Mouse (Mus musculus) MEL (cell line): ENCODE measurements around the gene Aqp12. TPM values are rescaled to one million over a fixed set of nuclear protein-coding genes. Genes with fewer than 3 reads are reported as not detected.
A peak's percentile ranks its signal among the peaks of the same experiment; 100 is the strongest.

Experiments
- DNase-seq: peaks from one replicate; pipeline ENCODE4 v3.0.0; 2011; ENCODE audit warnings: low read depth, low spot score
- H3K27ac ChIP-seq: 2 replicates; pipeline ENCODE4 v1.5.1; 2012; ENCODE audit warnings: low read depth, mild to moderate bottlenecking, control low read depth, low read length, moderate library complexity; ENCODE audit not compliant: control insufficient read depth
- H3K27me3 ChIP-seq, 2 experiments: fragments of 150-350 bp in 1 of 2; sonication (generic) in 1 of 2; 2 replicates each; pipeline ENCODE4 v1.6.1; 2012; ENCODE audit warnings: low read length in 2 of 2, mild to moderate bottlenecking in 2 of 2, improper control_type of control experiment in 1 of 2, moderate library complexity in 1 of 2; ENCODE audit not compliant: insufficient read depth in 2 of 2, control insufficient read depth in 1 of 2
- H3K36me3 ChIP-seq, 2 experiments: 2 replicates each; pipeline ENCODE4 v1.6.1; 2012 to 2014; ENCODE audit warnings: low read length in 2 of 2, improper control_type of control experiment in 1 of 2, inconsistent platforms in 1 of 2, mild to moderate bottlenecking in 1 of 2; ENCODE audit not compliant: insufficient read depth in 2 of 2, control insufficient read depth in 1 of 2
- H3K4me1 ChIP-seq, 2 experiments: fragments of 150-350 bp in 1 of 2; sonication (generic) in 1 of 2; 2 replicates each; pipeline ENCODE4 v1.6.1; 2012; ENCODE audit warnings: low read length in 2 of 2, improper control_type of control experiment in 1 of 2, mild to moderate bottlenecking in 1 of 2; ENCODE audit not compliant: insufficient read depth in 2 of 2, control insufficient read depth in 1 of 2
- H3K4me3 ChIP-seq, 2 experiments: fragments of 150-350 bp in 1 of 2; sonication (generic) in 1 of 2; 2 replicates each; pipeline ENCODE4 v1.5.1; 2012; ENCODE audit warnings: low read depth in 2 of 2, low read length in 2 of 2, mild to moderate bottlenecking in 2 of 2, moderate library complexity in 2 of 2, control low read depth in 1 of 2, improper control_type of control experiment in 1 of 2; ENCODE audit not compliant: control insufficient read depth in 1 of 2, insufficient read depth in 1 of 2
- H3K79me2 ChIP-seq: 2 replicates; pipeline ENCODE4 v1.6.1; 2012; ENCODE audit warnings: mild to moderate bottlenecking, low read length, moderate library complexity; ENCODE audit not compliant: control insufficient read depth, poor library complexity, insufficient read depth
- H3K9ac ChIP-seq: 2 replicates; pipeline ENCODE4 v1.6.1; 2012; ENCODE audit warnings: low read depth, mild to moderate bottlenecking, control low read depth, low read length, moderate library complexity; ENCODE audit not compliant: control insufficient read depth, poor library complexity, severe bottlenecking
- H3K9me3 ChIP-seq: fragments of 150-350 bp; sonication (generic); replicated peaks from 2 replicates; pipeline ENCODE4 v1.6.1; 2012; ENCODE audit warnings: mild to moderate bottlenecking, low read length, improper control_type of control experiment, moderate library complexity; ENCODE audit not compliant: insufficient read depth
- BHLHE40 ChIP-seq: IDR thresholded peaks from 2 replicates; pipeline ENCODE4 v1.6.1; 2012; ENCODE audit warnings: low read depth, mild to moderate bottlenecking, inconsistent platforms, low read length, improper control_type of control experiment, borderline replicate concordance
- CHD2 ChIP-seq: IDR thresholded peaks from 2 replicates; pipeline ENCODE4 v1.6.1; 2011; ENCODE audit warnings: low read length, improper control_type of control experiment
- E2F4 ChIP-seq: IDR thresholded peaks from 2 replicates; pipeline ENCODE4 v1.6.1; 2011; ENCODE audit warnings: low read depth, low read length, improper control_type of control experiment, borderline replicate concordance
- EP300 ChIP-seq, 2 experiments: IDR thresholded peaks; 2 replicates each; pipeline ENCODE4 v1.6.1; 2011; ENCODE audit warnings: improper control_type of control experiment in 2 of 2, low read length in 2 of 2, low read depth in 1 of 2, mild to moderate bottlenecking in 1 of 2
- ETS1 ChIP-seq: IDR thresholded peaks from 2 replicates; pipeline ENCODE4 v1.6.1; 2012; ENCODE audit warnings: low read depth, mild to moderate bottlenecking, inconsistent platforms, low read length, improper control_type of control experiment, moderate library complexity
- GABPA ChIP-seq: IDR thresholded peaks from 2 replicates; pipeline ENCODE4 v1.6.1; 2012; ENCODE audit warnings: low read depth, mild to moderate bottlenecking, inconsistent platforms, low read length, improper control_type of control experiment, moderate library complexity
- GATA1 ChIP-seq: IDR thresholded peaks from 2 replicates; pipeline ENCODE4 v1.6.1; 2011; ENCODE audit warnings: low read depth, low read length, improper control_type of control experiment
- HCFC1 ChIP-seq: IDR thresholded peaks from 2 replicates; pipeline ENCODE4 v1.6.1; 2012; ENCODE audit warnings: low read depth, mild to moderate bottlenecking, inconsistent platforms, low read length, improper control_type of control experiment, moderate library complexity
- JUND ChIP-seq: IDR thresholded peaks from 2 replicates; pipeline ENCODE4 v1.6.1; 2011; ENCODE audit warnings: low read depth, mild to moderate bottlenecking, improper control_type of control experiment, low read length
- MAFK ChIP-seq: IDR thresholded peaks from 2 replicates; pipeline ENCODE4 v1.6.1; 2011; ENCODE audit warnings: low read depth, mild to moderate bottlenecking, low read length, improper control_type of control experiment, borderline replicate concordance
- MAX ChIP-seq: IDR thresholded peaks from 2 replicates; pipeline ENCODE4 v1.6.1; 2011; ENCODE audit warnings: low read length, improper control_type of control experiment
- MAZ ChIP-seq: IDR thresholded peaks from 2 replicates; pipeline ENCODE4 v1.6.1; 2012; ENCODE audit warnings: low read depth, mild to moderate bottlenecking, inconsistent platforms, low read length, improper control_type of control experiment
- MXI1 ChIP-seq: IDR thresholded peaks from 2 replicates; pipeline ENCODE4 v1.6.1; 2011; ENCODE audit warnings: mild to moderate bottlenecking, low read depth, low read length, improper control_type of control experiment
- MYB ChIP-seq: IDR thresholded peaks from 2 replicates; pipeline ENCODE4 v1.6.1; 2011; ENCODE audit warnings: mild to moderate bottlenecking, low read depth, low read length, improper control_type of control experiment
- MYC ChIP-seq: IDR thresholded peaks from 2 replicates; pipeline ENCODE4 v1.6.1; 2011; ENCODE audit warnings: low read depth, mild to moderate bottlenecking, low read length, improper control_type of control experiment, moderate library complexity
- NELFE ChIP-seq: IDR thresholded peaks from 2 replicates; pipeline ENCODE4 v1.6.1; 2011; ENCODE audit warnings: low read depth, low read length, improper control_type of control experiment
- POLR2A ChIP-seq, 2 experiments: IDR thresholded peaks; 2 replicates each; pipeline ENCODE4 v1.6.1; 2011 to 2012; ENCODE audit warnings: low read length in 2 of 2, mild to moderate bottlenecking in 2 of 2, control low read depth in 1 of 2, improper control_type of control experiment in 1 of 2, low read depth in 1 of 2, moderate library complexity in 1 of 2; ENCODE audit not compliant: control insufficient read depth in 1 of 2, insufficient read depth in 1 of 2, poor library complexity in 1 of 2
- POLR2AphosphoS2 ChIP-seq: IDR thresholded peaks from 2 replicates; pipeline ENCODE4 v1.6.1; 2011; ENCODE audit warnings: low read length, improper control_type of control experiment
- RAD21 ChIP-seq: IDR thresholded peaks from 2 replicates; pipeline ENCODE4 v1.6.1; 2011; ENCODE audit warnings: mild to moderate bottlenecking, low read depth, low read length, improper control_type of control experiment
- SIN3A ChIP-seq: IDR thresholded peaks from 2 replicates; pipeline ENCODE4 v1.6.1; 2012; ENCODE audit warnings: low read length, improper control_type of control experiment, inconsistent platforms
- TCF12 ChIP-seq: IDR thresholded peaks from 2 replicates; pipeline ENCODE4 v1.6.1; 2014; ENCODE audit warnings: low read depth, mild to moderate bottlenecking, inconsistent platforms, low read length, improper control_type of control experiment, moderate library complexity
- UBTF ChIP-seq: IDR thresholded peaks from 2 replicates; pipeline ENCODE4 v1.6.1; 2012; ENCODE audit warnings: low read depth, mild to moderate bottlenecking, inconsistent platforms, low read length, improper control_type of control experiment, moderate library complexity, borderline replicate concordance; ENCODE audit not compliant: insufficient read depth
- USF2 ChIP-seq, 2 experiments: IDR thresholded peaks; 2 replicates each; pipeline ENCODE4 v1.6.1; 2011 to 2012; ENCODE audit warnings: improper control_type of control experiment in 2 of 2, low read length in 2 of 2, borderline replicate concordance in 1 of 2, inconsistent platforms in 1 of 2, low read depth in 1 of 2, mild to moderate bottlenecking in 1 of 2; ENCODE audit not compliant: insufficient read depth in 1 of 2
- polyA plus RNA-seq, 2 experiments: library from polyadenylated mRNA; stranded (reverse) in 1 of 2; unstranded in 1 of 2; fragments of >175 nt in 1 of 2; fragments of >200 nt in 1 of 2; gene quantifications; 2 replicates each; pipeline versions ENCODE4 v1.2.1 to v1.2.4; 2012; ENCODE audit warnings: low replicate concordance in 2 of 2, low read depth in 1 of 2; ENCODE audit not compliant: insufficient read length in 2 of 2, insufficient read depth in 1 of 2, missing spikeins in 1 of 2
- total RNA-seq: library from RNA; depleted of rRNA; stranded (reverse); fragments of 300-350 nt; gene quantifications from 2 replicates; pipeline ENCODE4 v1.2.3, GENCODE M21; 2012

Gene Aqp12
- total and polyA plus RNA-seq, 3 experiments: not detected

GRCm38 (mm10) chr1:92972854-92973253 is 33.3 kb upstream of the Aqp12 start:
- TF ChIP-seq GABPA: no peak
- no peak for TF ChIP-seq TCF12
- TF ChIP-seq SIN3A: no peak
- TF ChIP-seq EP300 (IDR thresholded peaks at IDR 0.05; ENCODE audit: low read depth in 1 of 2, low read length in 2 of 2): 0 out of 4 replicates have a peak, but pooled peaks of 1 of the 2 experiments have one; percentile 47
- no peak for TF ChIP-seq MAZ
- peak; percentile 89 for DNase-seq
- Histone ChIP-seq H3K27me3 (peaks cover 0 to 1% of the 10 kb centered on the region in 2 experiments; a peak in 1 of 4 replicates), H3K27ac (no peak overlapping the region), H3K79me2 (no peaks in the 10 kb centered on the region), H3K9ac (no peak overlapping the region), H3K9me3 (no peaks in the 10 kb centered on the region), H3K4me3 (no peak overlapping the region), H3K4me1 (peaks cover 0 to 4% of the 10 kb centered on the region in 2 experiments; a peak in 2 of 4 replicates), H3K36me3 (no peaks in the 10 kb centered on the region)

DNA sequence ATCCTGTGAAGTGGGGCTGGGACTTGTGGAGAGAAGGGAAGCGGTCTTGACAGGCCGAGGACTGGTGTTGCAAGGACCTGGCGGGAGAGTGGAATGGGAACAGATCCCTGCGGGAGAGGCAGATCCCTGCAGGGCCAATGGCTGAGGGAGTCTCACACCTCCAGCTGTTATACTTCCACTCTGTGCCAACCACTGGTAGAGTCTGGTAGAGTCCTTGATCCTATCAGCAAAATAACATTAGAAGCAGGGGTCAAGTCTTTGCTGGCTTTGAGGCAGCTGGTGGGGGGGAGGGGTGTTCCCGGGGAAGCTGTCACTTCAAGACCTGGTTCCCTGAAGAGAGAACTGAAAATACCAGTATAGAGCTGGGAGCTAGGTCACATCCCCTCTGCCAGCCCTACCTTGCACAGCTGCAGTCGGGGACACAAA is 30.0 kb upstream of the Aqp12 start:
- Histone ChIP-seq H3K4me3 (no peak overlapping the region), H3K36me3 (no peaks in the 10 kb centered on the region), H3K4me1 (peaks cover 0 to 4% of the 10 kb centered on the region in 2 experiments; a peak in 2 of 4 replicates), H3K9ac (no peak overlapping the region), H3K27ac (no peak overlapping the region), H3K79me2 (no peaks in the 10 kb centered on the region), H3K9me3 (no peaks in the 10 kb centered on the region), H3K27me3 (peaks cover 0 to 1% of the 10 kb centered on the region in 2 experiments; a peak in 1 of 4 replicates)
- no peak for DNase-seq
- TF ChIP-seq MAX (no peak), CHD2 (no peak), UBTF (no peak), POLR2A (IDR thresholded peaks at IDR 0.05; ENCODE audit: control insufficient read depth in 1 of 2, insufficient read depth in 1 of 2, low read depth in 1 of 2, low read length in 2 of 2, poor library complexity in 1 of 2) (no peak), MAFK (no peak), BHLHE40 (no peak), JUND (no peak), USF2 (IDR thresholded peaks at IDR 0.05; ENCODE audit: borderline replicate concordance in 1 of 2, insufficient read depth in 1 of 2, low read depth in 1 of 2, low read length in 2 of 2) (no peak), MYB (no peak), MXI1 (no peak), RAD21 (no peak), MYC (no peak), E2F4 (no peak), POLR2AphosphoS2 (no peak), GATA1 (no peak), ETS1 (no peak), NELFE (no peak), HCFC1 (no peak), SIN3A (no peak)
